Comparison of ENCODE assay signal across 8 mouse cellular contexts in the genomic region with DNA sequence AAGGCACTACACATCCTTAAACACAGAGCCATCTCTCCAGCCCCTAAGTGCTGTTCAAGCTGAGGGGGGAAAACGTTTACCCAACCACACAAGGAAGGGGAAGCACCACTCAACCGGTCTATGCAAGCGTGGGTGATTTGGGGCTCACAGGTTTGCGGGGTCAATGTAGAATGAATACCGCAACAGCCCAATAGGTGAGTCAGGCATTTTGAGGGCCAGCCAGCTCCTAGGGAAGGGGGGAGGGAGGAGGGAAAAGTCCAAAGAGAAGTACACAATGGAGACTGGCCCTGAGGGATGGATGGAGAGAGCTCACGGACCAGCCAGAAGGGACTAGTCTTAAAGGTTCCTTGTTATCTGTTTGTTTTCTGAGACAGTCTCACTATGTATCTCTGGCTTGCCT.
"Had no signal": no experiment of that assay in that cellular context is flagged by ENCODE, and none has a peak within 500 bp of the region (broad histone marks: within the 10 kb centered on the region; RNA-seq: fewer than 3 reads in every experiment).

No protein-coding gene starts in this region.

- H3K9me3 ChIP-seq: kidney, embryonic 15.5 days; limb, embryonic 13.5 days; midbrain, embryonic 12.5 days had no signal

- H3K4me3 ChIP-seq: kidney, embryonic 15.5 days; limb, embryonic 13.5 days; midbrain, embryonic 12.5 days had no signal

- ATAC-seq: midbrain, embryonic 16.5 days had no signal

- H3K27me3 ChIP-seq: kidney, embryonic 15.5 days; limb, embryonic 13.5 days; midbrain, embryonic 12.5 days had no signal

- H3K36me3 ChIP-seq: kidney, embryonic 15.5 days; limb, embryonic 13.5 days; midbrain, embryonic 12.5 days had no signal

- DNase-seq: kidney, postnatal 14 days; left cerebral cortex, postnatal 4 days; lung, adult 18-20 months; right cerebral cortex, postnatal 25 days had no signal
